Mouse (Mus musculus): Measurements from ENCODE around the gene Fam19a3. TPM values are rescaled to one million over a fixed set of nuclear protein-coding genes. Genes with fewer than 3 reads are reported as not detected.
"Not testable (repeated sequence)": the region's sequence is repeated elsewhere in the genome, so short reads cannot be mapped to it uniquely, and the experiment has no call there.

Fam19a3 gene
- polyA plus RNA-seq, 1 experiment from 2014 or later, result 0.20 TPM

DNA sequence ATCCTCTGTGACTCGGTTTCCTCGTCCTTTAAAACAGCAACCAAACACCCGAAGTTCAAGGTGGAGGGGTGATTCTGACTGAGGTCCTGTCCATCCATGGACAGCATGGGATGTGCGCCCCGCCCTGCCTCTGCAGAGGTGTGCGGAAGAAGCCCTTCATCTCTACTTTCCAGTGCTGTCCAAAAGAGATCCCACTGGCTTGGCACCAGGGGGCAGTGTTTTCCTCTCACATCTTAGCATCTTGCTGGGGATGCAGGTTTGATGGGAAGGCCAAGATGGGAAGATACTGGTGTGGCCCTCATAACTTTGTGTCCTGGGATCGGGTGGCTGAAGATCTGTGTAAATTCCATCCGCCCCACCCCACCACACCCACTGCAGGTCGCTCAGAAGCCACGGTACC, 11.6 kb downstream of the Fam19a3 start:
- H3K9ac ChIP-seq (replicated peaks; ENCODE audit: low read length), result no peak overlapping the region

GRCm38 (mm10) chr3:104769135-104769534, 12.5 kb downstream of the Fam19a3 start:
- no peak overlapping the region for H3K4me2 ChIP-seq (replicated peaks; ENCODE audit: low read depth, low read length)
- no peak overlapping the region for H3K9ac ChIP-seq (replicated peaks; ENCODE audit: low read length)
- no peaks in the 10 kb centered on the region for H3K36me3 ChIP-seq (ENCODE audit: insufficient read depth, low read length)
- no peaks in the 10 kb centered on the region for H3K27me3 ChIP-seq (ENCODE audit: insufficient read depth, low read length)
- no peak overlapping the region for H3K4me3 ChIP-seq (ENCODE audit: low read length)
- no peak for ATAC-seq (ENCODE audit: low FRiP score, low TSS enrichment)
- WGBS, result 28% methylated on average over 3 of the region's 3 CpGs
- no peaks in the 10 kb centered on the region for H3K9me3 ChIP-seq (ENCODE audit: low read length)
- no peak overlapping the region for H3K27ac ChIP-seq (ENCODE audit: low read length)
- H3K4me1 ChIP-seq (ENCODE audit: insufficient read depth, low read length), result no peaks in the 10 kb centered on the region

More for the DNA sequence above, 11.6 kb downstream of the Fam19a3 start:
- Histone ChIP-seq H3K27me3 (ENCODE audit: insufficient read depth, low read length) (no peaks in the 10 kb centered on the region), H3K36me3 (ENCODE audit: insufficient read depth, low read length) (no peaks in the 10 kb centered on the region), H3K4me1 (ENCODE audit: insufficient read depth, low read length) (no peaks in the 10 kb centered on the region), H3K9me3 (ENCODE audit: low read length) (no peaks in the 10 kb centered on the region), H3K27ac (ENCODE audit: low read length) (no peak overlapping the region), H3K4me3 (ENCODE audit: low read length) (no peak overlapping the region), H3K4me2 (replicated peaks; ENCODE audit: low read depth, low read length) (no peak overlapping the region)
- WGBS, result 61% methylated on average over 10 of the region's 10 CpGs
- no peak for ATAC-seq (ENCODE audit: low FRiP score, low TSS enrichment)

DNA sequence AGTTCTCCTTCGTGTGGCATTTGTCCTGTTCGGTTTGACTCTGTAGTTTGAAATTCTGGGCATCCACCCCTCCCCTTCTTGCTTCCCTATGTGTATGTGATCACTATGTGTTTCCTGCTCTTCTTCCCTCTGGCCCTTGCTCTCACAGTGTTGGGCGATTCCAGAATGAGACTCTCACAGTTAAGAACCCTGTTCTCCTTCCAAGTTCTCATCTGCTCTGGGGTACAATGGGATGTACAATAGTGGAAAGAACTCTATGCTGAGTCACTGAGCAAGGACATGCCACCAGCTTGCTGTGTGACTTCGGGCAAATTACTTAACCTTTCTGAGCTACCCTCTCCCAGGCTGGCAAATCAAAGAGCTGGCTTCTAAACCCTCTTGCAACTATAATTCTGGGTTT, 13.9 kb downstream of the Fam19a3 start:
- no peak for ATAC-seq (ENCODE audit: low FRiP score, low TSS enrichment)
- no peak overlapping the region for H3K4me2 ChIP-seq (replicated peaks; ENCODE audit: low read depth, low read length)
- no peak overlapping the region for H3K4me3 ChIP-seq (ENCODE audit: low read length)
- no peaks in the 10 kb centered on the region for H3K9me3 ChIP-seq (ENCODE audit: low read length)
- no peaks in the 10 kb centered on the region for H3K27me3 ChIP-seq (ENCODE audit: insufficient read depth, low read length)
- no peaks in the 10 kb centered on the region for H3K4me1 ChIP-seq (ENCODE audit: insufficient read depth, low read length)
- H3K36me3 ChIP-seq (ENCODE audit: insufficient read depth, low read length), result no peaks in the 10 kb centered on the region
- no peak overlapping the region for H3K27ac ChIP-seq (ENCODE audit: low read length)
- WGBS, result 80% methylated on average over 4 of the region's 4 CpGs
- no peak overlapping the region for H3K9ac ChIP-seq (replicated peaks; ENCODE audit: low read length)

DNA sequence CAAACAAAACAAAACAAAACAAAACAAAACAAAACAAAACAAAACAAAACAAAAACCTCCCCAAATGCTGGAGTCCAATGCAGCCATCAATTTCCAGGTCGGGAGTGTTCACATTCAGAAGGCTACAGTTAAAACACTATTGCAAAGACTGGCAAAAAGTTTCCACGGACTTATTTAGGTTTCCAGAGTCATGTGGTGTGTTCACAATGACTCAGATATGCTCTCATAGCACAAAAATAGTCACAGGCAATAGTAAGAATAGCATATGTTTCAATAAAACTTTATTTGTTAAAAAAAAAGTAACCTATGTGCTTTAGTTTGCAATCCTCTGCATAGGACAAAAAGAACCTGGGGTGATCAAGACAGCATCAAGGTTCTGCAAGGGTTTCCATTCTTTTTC, 14.5 kb downstream of the Fam19a3 start:
- no peak for ATAC-seq (ENCODE audit: low FRiP score, low TSS enrichment)
- Histone ChIP-seq H3K9me3 (ENCODE audit: low read length) (no peaks in the 10 kb centered on the region), H3K4me1 (ENCODE audit: insufficient read depth, low read length) (no peaks in the 10 kb centered on the region), H3K27me3 (ENCODE audit: insufficient read depth, low read length) (no peaks in the 10 kb centered on the region), H3K9ac (replicated peaks; ENCODE audit: low read length) (no peak overlapping the region), H3K27ac (ENCODE audit: low read length) (no peak overlapping the region), H3K4me2 (replicated peaks; ENCODE audit: low read depth, low read length) (no peak overlapping the region), H3K36me3 (ENCODE audit: insufficient read depth, low read length) (no peaks in the 10 kb centered on the region), H3K4me3 (ENCODE audit: low read length) (no peak overlapping the region)
- WGBS, result 59% methylated on average over 2 of the region's 2 CpGs

DNA sequence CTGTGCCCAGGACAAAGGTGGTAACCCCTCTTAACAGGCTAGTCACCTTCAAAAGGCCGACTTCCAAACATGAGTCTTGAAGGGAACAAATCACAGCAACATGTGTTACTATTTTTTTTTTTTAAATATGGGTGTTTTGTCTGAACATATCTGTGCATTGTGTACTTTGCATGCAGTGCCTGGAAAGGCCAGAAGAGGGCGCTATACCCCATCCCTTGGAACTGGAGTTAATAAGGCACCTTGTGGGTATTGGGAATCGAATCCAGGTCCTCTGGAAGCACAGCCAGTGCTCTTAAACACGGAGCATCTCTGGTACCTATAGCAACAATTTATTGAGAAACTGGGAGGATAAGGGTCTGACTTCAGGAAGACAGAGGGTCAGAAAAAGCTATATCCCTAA, 16.6 kb downstream of the Fam19a3 start:
- H3K27ac ChIP-seq (ENCODE audit: low read length), result no peak overlapping the region
- 27% methylated on average over 4 of the region's 4 CpGs for WGBS
- H3K9me3 ChIP-seq (ENCODE audit: low read length), result no peaks in the 10 kb centered on the region
- H3K4me3 ChIP-seq (ENCODE audit: low read length), result no peak overlapping the region
- H3K36me3 ChIP-seq (ENCODE audit: insufficient read depth, low read length), result no peaks in the 10 kb centered on the region
- 0 out of 2 replicates have a peak, but pooled peaks cover 3% of the 10 kb centered on the region for H3K27me3 ChIP-seq (ENCODE audit: insufficient read depth, low read length)
- H3K4me1 ChIP-seq (ENCODE audit: insufficient read depth, low read length), result no peaks in the 10 kb centered on the region
- no peak overlapping the region for H3K4me2 ChIP-seq (replicated peaks; ENCODE audit: low read depth, low read length)
- no peak overlapping the region for H3K9ac ChIP-seq (replicated peaks; ENCODE audit: low read length)
- ATAC-seq (ENCODE audit: low FRiP score, low TSS enrichment), result no peak

GRCm38 (mm10) chr3:104762103-104762863, 19.4 kb downstream of the Fam19a3 start:
- not testable (repeated sequence) for H3K27me3 ChIP-seq (ENCODE audit: insufficient read depth, low read length); H3K4me2 ChIP-seq (replicated peaks; ENCODE audit: low read depth, low read length); H3K4me3 ChIP-seq (ENCODE audit: low read length); H3K9me3 ChIP-seq (ENCODE audit: low read length); H3K9ac ChIP-seq (replicated peaks; ENCODE audit: low read length); ATAC-seq (ENCODE audit: low FRiP score, low TSS enrichment); H3K36me3 ChIP-seq (ENCODE audit: insufficient read depth, low read length); H3K4me1 ChIP-seq (ENCODE audit: insufficient read depth, low read length); H3K27ac ChIP-seq (ENCODE audit: low read length)
- WGBS, result 27% methylated on average over 19 of the region's 20 CpGs

DNA sequence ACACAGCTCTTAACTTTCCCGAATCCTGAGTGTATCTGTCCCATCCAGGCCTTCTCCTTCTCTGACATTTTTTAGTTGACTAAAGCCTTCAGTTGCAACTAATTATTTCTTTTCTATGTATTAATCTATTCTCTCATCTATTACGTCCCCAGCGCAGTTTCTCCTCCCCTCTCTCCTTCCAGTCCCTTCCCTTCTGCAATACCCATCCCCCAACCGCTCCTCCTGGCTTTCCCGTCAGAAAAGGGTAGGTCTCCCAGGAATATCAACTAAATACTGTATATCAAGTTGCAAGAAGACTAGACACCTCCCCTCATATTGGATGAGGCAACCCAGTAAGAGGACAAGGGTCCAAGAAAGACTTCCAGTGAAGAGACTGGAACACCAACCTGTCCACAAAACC, 22.8 kb downstream of the Fam19a3 start:
- H3K4me2 ChIP-seq (replicated peaks; ENCODE audit: low read depth, low read length), result peak overlapping the region; percentile 80
- H3K4me3 ChIP-seq (ENCODE audit: low read length), result peak overlapping the region; percentile 49
- H3K27ac ChIP-seq (ENCODE audit: low read length), result no peak overlapping the region
- no peak for ATAC-seq (ENCODE audit: low FRiP score, low TSS enrichment)
- H3K36me3 ChIP-seq (ENCODE audit: insufficient read depth, low read length), result no peaks in the 10 kb centered on the region
- peak overlapping the region; percentile 77 for H3K9ac ChIP-seq (replicated peaks; ENCODE audit: low read length)
- 0 out of 2 replicates have a peak, but pooled peaks cover 9% of the 10 kb centered on the region for H3K27me3 ChIP-seq (ENCODE audit: insufficient read depth, low read length)
- H3K9me3 ChIP-seq (ENCODE audit: low read length), result no peaks in the 10 kb centered on the region
- WGBS, result 9% methylated on average over 5 of the region's 5 CpGs
- no peaks in the 10 kb centered on the region for H3K4me1 ChIP-seq (ENCODE audit: insufficient read depth, low read length)

DNA sequence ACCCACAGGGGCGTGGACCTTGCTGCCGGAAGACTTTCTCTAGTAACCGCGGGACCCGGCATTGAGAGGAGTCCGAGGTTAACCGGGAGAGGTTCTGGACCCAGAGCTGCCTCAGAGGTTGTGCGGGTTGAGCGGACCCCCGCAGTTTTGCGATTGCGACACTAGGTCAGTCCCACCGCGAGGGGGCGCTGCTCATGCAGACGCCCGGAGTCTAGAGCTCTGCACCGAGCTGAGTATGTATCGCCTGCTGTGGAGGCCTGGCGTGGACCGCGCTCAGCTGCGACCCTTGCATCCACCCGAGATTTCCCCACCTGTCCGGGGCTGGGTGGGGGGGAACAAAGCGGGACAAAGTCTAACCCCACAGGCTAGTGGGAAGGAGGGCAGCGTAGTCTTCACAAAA, 23.2 kb downstream of the Fam19a3 start:
- Histone ChIP-seq H3K4me3 (ENCODE audit: low read length) (peak overlapping the region; percentile 49), H3K27ac (ENCODE audit: low read length) (no peak overlapping the region), H3K4me2 (replicated peaks; ENCODE audit: low read depth, low read length) (peak overlapping the region; percentile 80), H3K9ac (replicated peaks; ENCODE audit: low read length) (peak overlapping the region; percentile 77), H3K36me3 (ENCODE audit: insufficient read depth, low read length) (no peaks in the 10 kb centered on the region), H3K9me3 (ENCODE audit: low read length) (no peaks in the 10 kb centered on the region), H3K27me3 (ENCODE audit: insufficient read depth, low read length) (0 out of 2 replicates have a peak, but pooled peaks cover 9% of the 10 kb centered on the region), H3K4me1 (ENCODE audit: insufficient read depth, low read length) (no peaks in the 10 kb centered on the region)
- ATAC-seq (ENCODE audit: low FRiP score, low TSS enrichment), result peak; percentile 83; the same call in 1 of the 2 replicates
- WGBS, result 2% methylated on average over 27 of the region's 27 CpGs

GRCm38 (mm10) chr3:104752845-104753244, 28.8 kb downstream of the Fam19a3 start:
- not testable (repeated sequence) for H3K27ac ChIP-seq (ENCODE audit: low read length); ATAC-seq (ENCODE audit: low FRiP score, low TSS enrichment); H3K27me3 ChIP-seq (ENCODE audit: insufficient read depth, low read length); H3K36me3 ChIP-seq (ENCODE audit: insufficient read depth, low read length); H3K9ac ChIP-seq (replicated peaks; ENCODE audit: low read length); H3K9me3 ChIP-seq (ENCODE audit: low read length); H3K4me1 ChIP-seq (ENCODE audit: insufficient read depth, low read length); H3K4me3 ChIP-seq (ENCODE audit: low read length)
- WGBS, result 18% methylated on average over 22 of the region's 25 CpGs
- H3K4me2 ChIP-seq (replicated peaks; ENCODE audit: low read depth, low read length), result 0 out of 2 replicates have a peak overlapping the region, but pooled peaks have one; percentile 13

- H3K36me3 ChIP-seq (ENCODE audit: insufficient read depth, low read length), result no peaks in the 10 kb centered on the region
- no peaks in the 10 kb centered on the region for H3K27me3 ChIP-seq (ENCODE audit: insufficient read depth, low read length)
- WGBS, result 76% methylated on average over 1 of the region's 1 CpGs
- ATAC-seq (ENCODE audit: low FRiP score, low TSS enrichment), result no peak
- no peaks in the 10 kb centered on the region for H3K9me3 ChIP-seq (ENCODE audit: low read length)
- no peak overlapping the region for H3K9ac ChIP-seq (replicated peaks; ENCODE audit: low read length)
- H3K4me1 ChIP-seq (ENCODE audit: insufficient read depth, low read length), result no peaks in the 10 kb centered on the region
- no peak overlapping the region for H3K4me3 ChIP-seq (ENCODE audit: low read length)
- no peak overlapping the region for H3K27ac ChIP-seq (ENCODE audit: low read length)
- H3K4me2 ChIP-seq (replicated peaks; ENCODE audit: low read depth, low read length), result no peak overlapping the region
Measured at GRCm38 (mm10) chr3:104743864-104744263, 37.8 kb downstream of the Fam19a3 start.
